Mouse (Mus musculus) neutrophil, adult 5-6 weeks (primary cell): ENCODE measurements around the gene Opn3. TPM values are rescaled to one million over a fixed set of nuclear protein-coding genes. Genes with fewer than 3 reads are reported as not detected.

Experiments
- ATAC-seq: fragments of 151-379, 151-347 bp; 2 replicates; pipeline ENCODE4 v1.8.0; 2017; ENCODE audit warnings: mild to moderate bottlenecking, moderate TSS enrichment; ENCODE audit not compliant: insufficient number of reproducible peaks, poor library complexity, low FRiP score, severe bottlenecking; ENCODE audit errors: extremely low read depth
- total RNA-seq: library from RNA; stranded (forward); fragments of 200-1000 nt; gene quantifications from 2 replicates; pipeline ENCODE4 v1.2.3, GENCODE M21; 2017

Opn3 gene
- total RNA-seq, 1 experiment from 2014 or later = 1.6 TPM

DNA sequence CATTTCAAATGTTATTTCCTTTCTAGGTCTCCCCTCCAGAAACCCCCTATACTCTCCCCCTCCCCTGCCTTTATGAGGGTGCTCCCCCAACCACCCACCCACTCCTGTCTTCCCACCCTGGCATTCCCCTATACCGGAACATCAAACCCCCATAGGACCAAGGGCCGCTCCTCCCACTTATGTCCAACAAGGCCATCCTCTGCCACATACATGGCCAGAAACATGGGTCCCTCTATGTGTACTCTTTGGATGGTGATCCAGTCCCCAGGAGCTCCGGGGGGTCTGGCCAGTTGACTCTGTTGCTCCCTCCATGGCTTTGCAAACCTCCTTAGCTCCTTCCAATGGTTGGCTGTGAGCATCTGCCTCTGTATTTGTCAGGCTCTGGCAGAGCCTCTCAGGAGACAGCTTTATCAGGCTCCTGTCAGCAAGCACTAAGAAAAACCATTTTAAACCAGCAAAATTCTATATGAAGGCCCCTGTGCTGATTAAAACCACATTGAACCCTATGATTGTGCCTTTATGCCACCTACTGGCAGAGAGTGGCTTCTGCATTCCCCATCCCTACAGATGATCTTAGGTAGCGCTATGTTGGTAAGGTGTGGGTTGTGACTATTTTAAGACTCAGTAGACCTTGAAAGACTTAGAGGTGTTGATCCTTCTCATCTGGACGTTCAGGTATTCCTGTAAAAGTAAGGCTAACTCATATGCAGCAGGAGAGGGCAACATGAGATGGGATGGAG lies 23.7 kb downstream of the Opn3 start:
- ATAC-seq = peak; percentile 94

- peak; percentile 88 for ATAC-seq
These were observed 32.7 kb downstream of the Opn3 start for GRCm38 (mm10) chr1:175659900-175660299.

GRCm38 (mm10) chr1:175648615-175649014 lies 44.0 kb downstream of the Opn3 start:
- ATAC-seq = no peak

- ATAC-seq = no peak
These were observed 45.6 kb downstream of the Opn3 start for GRCm38 (mm10) chr1:175646952-175647351.

DNA sequence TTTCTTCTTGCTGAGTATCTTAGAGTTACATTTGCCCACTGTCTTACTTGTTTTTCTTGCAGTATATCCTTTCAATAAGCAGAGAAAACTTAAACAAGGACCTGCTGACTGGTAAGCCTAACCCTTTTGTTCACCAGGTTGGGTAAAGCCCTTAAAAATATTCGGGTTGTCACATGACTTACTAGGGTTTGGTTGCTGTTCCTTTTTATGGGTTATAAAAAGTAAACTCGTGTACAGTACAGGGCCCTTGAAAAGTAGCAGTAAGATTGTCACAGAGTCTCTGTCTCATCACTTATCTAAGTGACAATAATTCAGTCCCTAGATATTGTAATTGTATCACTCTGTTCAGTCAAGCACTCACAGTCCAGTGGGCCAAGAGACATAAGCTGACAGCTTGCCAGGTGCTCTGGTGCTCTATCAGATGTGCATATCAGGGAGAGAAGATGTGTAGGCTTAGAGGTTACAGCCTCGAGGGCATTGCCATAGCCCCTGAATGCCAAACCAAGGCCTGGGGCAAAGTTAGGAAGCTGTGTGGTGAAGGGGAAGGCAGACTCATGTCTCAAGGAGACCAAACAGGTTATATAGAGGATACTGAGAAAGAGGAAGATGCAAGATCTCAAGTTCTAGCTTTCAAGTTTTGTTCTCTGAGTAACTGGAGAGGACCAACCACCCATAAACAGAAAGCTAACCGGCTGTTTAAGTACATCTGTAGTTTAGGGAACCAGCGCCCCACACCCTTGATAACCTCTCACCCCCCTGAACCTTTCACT lies 48.9 kb downstream of the Opn3 start:
- ATAC-seq = peak; percentile 57

DNA sequence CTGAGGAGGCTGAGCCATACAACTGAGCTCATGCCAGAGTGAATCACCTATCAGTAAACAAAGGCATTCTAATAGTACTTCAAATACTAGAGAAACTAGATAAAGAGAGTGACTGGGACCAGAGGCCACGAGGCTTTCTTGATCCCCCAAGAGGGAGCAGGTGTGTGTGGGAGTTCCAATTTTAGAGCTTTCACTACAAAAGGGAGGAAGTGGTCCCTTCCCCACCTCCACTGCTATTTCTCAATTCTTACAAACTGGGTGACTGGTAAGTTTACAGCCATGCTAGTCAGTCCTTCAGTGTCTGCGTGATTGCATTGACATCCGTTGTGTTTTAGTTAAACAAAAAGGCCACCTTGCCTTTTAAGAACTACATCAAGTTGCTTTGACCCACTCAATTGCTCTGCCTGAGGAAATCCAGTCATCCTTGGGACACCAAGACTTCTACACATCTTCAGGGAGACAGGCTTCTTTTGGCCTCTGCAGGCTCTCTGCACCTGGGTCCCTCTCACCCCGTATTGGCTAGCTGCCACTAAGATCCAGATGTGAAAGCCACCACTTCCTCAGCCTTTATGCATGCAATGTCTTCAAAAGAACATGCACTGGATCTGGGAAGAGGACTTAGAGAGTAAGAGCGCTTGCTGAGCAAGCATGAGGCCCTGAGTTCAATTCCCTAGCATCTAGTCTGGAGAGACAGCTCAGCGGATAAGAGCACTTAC lies 52.0 kb downstream of the Opn3 start:
- no peak for ATAC-seq

DNA sequence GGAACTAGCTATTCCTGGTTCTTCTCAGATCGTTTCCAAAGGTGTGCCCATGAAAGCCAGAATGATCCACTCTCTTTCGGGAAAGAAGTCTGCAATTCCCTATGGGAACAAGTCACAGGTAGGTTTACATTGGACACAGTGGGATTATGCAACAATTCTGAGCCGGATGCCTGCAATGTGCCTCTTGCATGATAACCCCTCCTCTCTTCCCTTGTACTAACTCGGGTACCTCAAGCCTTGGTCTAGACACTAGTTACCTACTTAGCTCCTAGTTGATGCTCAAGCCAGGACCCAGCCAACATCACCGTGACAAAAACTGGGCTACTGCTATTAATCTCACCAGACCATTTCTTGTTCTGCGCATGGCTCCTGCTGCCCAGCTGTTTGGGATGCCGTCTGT lies 53.5 kb downstream of the Opn3 start:
- ATAC-seq = no peak

DNA sequence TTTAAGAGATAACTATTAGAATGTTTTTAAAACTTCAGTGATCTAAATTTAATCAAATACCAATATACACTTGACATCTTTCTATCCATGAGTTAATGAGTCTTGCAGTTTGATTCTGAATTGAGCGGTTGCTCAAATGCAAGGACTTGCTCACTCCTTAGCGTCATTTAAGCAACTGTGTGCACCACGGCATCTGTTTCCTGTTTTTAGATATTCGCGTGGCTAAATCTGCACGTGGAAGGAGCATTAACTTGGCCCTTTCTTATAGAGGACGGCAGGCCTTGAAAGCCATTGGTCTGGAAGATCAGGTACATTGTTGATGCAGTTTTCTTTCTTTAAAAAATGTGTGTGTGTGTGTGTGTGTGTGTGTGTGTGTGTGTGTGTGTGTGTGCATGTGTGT lies 54.9 kb downstream of the Opn3 start:
- ATAC-seq = peak; percentile 62

DNA sequence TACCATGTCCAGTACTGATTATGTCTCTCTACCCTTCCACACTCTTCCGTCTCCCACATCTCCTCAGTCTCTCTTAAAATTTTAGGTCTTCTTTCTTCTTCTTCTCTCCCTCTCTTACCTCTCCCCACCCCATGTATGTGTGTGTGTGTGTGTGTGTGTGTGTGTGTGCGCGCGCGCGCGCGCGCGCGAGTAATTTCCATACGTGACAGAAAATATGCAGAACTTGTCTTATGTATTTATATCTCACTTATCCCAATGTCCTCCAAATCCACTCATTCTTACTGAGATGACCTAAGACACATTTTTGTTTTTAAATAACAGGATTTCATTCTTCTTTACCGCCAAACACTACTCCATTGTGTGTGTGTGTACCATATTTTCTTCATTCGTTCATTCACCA lies 60.1 kb downstream of the Opn3 start:
- no peak for ATAC-seq

- peak; percentile 73 for ATAC-seq
These were observed 60.8 kb downstream of the Opn3 start for GRCm38 (mm10) chr1:175631721-175632221.

DNA sequence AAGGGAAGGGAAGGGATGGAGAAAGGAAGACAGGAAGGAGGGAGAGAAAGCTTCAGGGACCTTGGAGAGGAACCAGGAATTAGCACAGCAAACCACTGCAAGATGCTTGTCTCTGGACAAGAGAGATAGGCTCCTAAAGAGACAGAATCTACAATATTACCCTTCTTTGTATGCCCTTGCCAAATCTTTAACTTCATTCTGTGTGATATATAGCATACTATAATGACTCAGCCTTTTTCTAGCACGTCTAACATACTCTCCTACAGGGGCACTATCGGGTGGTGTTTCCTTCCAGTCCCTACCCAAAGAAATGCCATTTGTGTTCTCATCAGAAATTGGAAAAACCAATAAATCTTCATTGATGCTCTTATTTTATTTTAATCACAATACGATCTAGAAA lies 61.5 kb downstream of the Opn3 start:
- no peak for ATAC-seq

GRCm38 (mm10) chr1:175630345-175630744 lies 62.2 kb downstream of the Opn3 start:
- ATAC-seq = no peak

- no peak for ATAC-seq
These were observed 63.3 kb downstream of the Opn3 start for GRCm38 (mm10) chr1:175629248-175629647.

DNA sequence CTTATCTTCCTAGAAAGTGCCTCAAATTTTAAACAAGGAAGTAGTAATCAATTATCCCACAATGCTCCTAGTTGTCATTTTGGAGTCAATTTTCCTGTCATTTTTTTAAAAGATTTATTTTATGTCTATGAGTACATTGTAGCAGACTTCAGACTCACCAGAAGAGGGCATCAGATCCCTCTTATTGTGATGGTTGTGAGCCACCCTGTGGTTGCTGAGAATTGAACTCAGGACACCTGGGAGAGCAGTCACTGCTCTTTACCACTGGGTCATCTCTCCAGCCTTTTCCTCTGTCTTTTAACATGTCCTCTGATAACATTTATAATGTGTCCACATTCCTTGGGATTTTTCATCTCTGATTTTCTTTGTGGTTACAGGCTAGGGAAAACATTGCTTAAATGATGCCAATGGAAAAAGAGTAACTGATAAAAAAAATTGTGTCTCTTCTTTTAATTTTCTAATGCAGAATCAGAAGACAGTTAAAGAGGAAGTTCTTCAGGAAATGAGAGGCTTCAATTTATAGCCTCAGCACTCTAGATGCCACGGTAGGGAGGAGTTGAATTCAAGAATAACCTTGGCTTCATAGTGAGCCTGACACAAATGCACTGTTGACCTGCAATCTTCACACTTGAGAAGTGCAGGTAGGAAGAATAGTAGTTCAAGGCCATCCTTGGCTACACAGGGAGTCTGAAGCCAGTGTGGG lies 66.4 kb downstream of the Opn3 start:
- peak; percentile 49 for ATAC-seq

- ATAC-seq = peak; percentile 96
These were observed 67.2 kb downstream of the Opn3 start, which contains the start of gene Fh1 for GRCm38 (mm10) chr1:175625257-175625879. Fh1 (minus strand) TSS chr1:175625635.

GRCm38 (mm10) chr1:175623656-175624055 lies 68.9 kb downstream of the Opn3 start:
- no peak for ATAC-seq

DNA sequence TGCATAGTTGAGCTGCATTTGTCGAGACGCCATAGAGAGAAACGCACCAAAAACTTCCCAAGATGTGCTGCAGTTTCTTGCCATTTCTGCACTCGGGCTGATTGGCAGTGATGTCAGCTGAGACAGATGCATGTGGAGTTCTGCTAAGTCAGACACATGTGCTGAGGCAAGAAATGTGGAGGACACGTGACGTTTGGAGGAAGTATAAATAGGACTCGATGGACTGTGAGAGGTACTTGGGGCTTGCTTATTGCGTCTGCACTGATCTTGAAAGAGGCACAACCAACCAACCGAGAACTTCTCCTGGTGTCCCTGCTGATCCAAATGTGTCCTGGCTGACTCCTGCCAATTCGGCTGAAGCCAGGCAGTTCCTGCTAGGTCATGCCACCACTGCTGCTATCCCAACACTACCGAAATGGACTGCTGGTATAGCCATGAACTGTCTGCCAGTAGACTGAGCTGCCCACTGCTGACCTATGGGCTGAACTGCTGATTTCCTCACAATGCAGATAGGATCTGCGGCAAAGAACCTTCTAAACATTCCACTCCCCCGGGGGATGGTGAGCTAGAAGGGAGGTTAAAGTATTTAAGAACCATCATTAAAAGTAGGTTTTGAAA lies 72.7 kb downstream of the Opn3 start, which contains the start of gene Kmo:
Gene Kmo (plus strand): TSS at position 568 of the 618 bp plus-strand sequence.
- ATAC-seq = no peak

GRCm38 (mm10) chr1:175614992-175615391 lies 77.6 kb downstream of the Opn3 start:
- no peak for ATAC-seq
